Mouse (Mus musculus): ENCODE data around the gene Smim9. TPM values are rescaled to one million over a fixed set of nuclear protein-coding genes. Genes with fewer than 3 reads are reported as not detected.

Gene Smim9
- total RNA-seq, 2 experiments from 2014 or later, result not detected

Other genes starting within 250 kb of the Smim9 start
- gene Gab3, start 78.3 kb downstream of the Smim9 start, total RNA-seq (2021), result 1 to 10 TPM; 1.5 to 2.5 TPM
- 10 to 100 TPM; 33.4 to 37.6 TPM for gene Dkc1, start 67.9 kb downstream of the Smim9 start, total RNA-seq (2021)
- gene Mpp1, start 32.8 kb downstream of the Smim9 start, total RNA-seq (2021), result 10 to 100 TPM; 31.8 to 33.9 TPM
- gene Fundc2, start 218.6 kb upstream of the Smim9 start, total RNA-seq (2021), result 10 to 100 TPM; 51.1 to 54.0 TPM
- 1 to 10 TPM; 1.9 to 2.0 TPM for gene F8, start 218.8 kb upstream of the Smim9 start, total RNA-seq (2021)